Mouse (Mus musculus): ENCODE measurements at regions not wholly inside any gene's neighbourhood (a gene's known extent, or its start where the extent isn't known, plus 50 kb on each side); places are given as distances from the start of the nearest gene placed in this dataset.

- TF ChIP-seq POLR2A (IDR thresholded peaks at IDR 0.05; ENCODE audit: low read depth, low read length), result no peak
- no peak for TF ChIP-seq CTCF (conservative IDR thresholded peaks at IDR 0.05; ENCODE audit: insufficient read depth, insufficient read length, low read depth, low read length)
Measured at GRCm38 (mm10) chr10:117561909-117562849, 67.1 kb upstream of the Cpm start.

All from kidney, adult 2 months (tissue).